Mouse (Mus musculus): ENCODE results near the gene Ankrd33b.
A peak's percentile ranks its signal among the peaks of the same experiment; 100 is the strongest.

Ankrd33b gene

GRCm38 (mm10) chr15:31338656-31339291, 28.8 kb downstream of the Ankrd33b start:
- DNase-seq (ENCODE audit: low read depth, low spot score), result no peak

GRCm38 (mm10) chr15:31337983-31338382, 29.5 kb downstream of the Ankrd33b start:
- DNase-seq (ENCODE audit: low read depth, low spot score), result no peak

DNA sequence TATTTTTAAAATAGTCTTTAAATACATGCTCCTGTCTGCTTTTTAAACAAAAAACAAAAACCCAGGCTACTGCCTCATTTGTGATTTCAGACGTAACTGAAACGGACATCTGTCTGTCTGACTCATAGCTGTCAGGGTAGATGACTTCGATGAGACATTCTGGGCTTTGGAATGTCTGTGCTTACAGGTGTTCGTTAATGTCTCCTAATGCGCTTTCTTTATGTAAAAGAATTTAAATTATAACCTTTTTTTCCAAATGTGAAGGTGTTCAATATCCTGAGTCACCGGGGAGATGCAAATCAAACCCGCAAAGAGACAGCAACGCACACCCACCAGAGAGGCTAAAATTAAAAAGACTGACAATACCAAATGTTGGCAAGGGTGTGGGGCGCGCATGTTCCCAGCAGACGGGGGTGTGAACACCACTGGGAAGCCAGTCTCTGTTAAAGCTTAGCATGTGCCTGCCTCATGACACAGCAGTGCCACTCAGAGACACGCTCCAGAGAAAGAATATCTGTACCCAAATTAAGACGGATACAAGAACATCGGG, 30.3 kb downstream of the Ankrd33b start:
- DNase-seq (ENCODE audit: low read depth, low spot score), result no peak

GRCm38 (mm10) chr15:31336685-31337084, 30.8 kb downstream of the Ankrd33b start:
- no peak for DNase-seq (ENCODE audit: low read depth, low spot score)

DNA sequence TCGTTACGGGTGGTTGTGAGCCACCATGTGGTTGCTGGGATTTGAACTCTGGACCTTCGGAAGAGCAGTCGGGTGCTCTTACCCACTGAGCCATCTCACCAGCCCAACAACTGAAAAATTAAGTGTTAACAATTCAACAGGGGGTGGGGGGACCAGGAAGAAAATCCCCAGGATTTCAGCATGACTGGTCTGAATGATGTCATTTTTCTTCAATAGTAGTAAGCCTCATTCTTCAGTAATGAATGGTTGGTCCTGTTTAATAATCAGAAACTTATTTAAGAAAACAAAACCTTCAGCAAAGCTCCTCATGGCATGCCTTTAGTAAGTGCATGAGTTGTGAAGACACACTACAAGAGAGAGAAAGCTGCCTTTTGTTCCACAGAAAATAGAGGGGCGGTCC, 32.7 kb downstream of the Ankrd33b start:
- no peak for DNase-seq (ENCODE audit: low read depth, low spot score)

- DNase-seq (ENCODE audit: low read depth, low spot score), result no peak
These were observed 34.9 kb downstream of the Ankrd33b start for GRCm38 (mm10) chr15:31332541-31333163.

DNA sequence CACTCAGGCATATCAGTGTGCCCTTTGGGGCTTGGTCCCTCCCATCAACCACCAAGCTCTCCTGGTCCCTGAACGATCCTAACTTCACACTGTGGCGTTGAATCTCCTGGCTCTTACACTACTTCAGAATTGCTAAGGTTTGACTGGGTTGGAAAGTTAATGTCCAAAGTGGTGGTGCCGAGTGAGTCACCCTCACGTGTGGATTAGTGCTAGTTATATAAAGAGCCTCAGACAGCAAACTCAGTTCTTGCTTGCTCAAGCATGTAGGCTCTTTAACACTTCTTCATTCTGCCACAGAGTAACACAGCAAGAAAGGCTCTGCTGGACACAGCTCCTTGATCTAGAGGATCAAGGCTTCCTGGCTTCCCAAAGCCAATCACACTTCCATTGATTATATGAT, 35.8 kb downstream of the Ankrd33b start:
- no peak for DNase-seq (ENCODE audit: low read depth, low spot score)

- no peak for DNase-seq (ENCODE audit: low read depth, low spot score)
These were observed 39.4 kb downstream of the Ankrd33b start for GRCm38 (mm10) chr15:31328082-31328614.

GRCm38 (mm10) chr15:31325660-31326354, 41.7 kb downstream of the Ankrd33b start:
- no peak for DNase-seq (ENCODE audit: low read depth, low spot score)

DNA sequence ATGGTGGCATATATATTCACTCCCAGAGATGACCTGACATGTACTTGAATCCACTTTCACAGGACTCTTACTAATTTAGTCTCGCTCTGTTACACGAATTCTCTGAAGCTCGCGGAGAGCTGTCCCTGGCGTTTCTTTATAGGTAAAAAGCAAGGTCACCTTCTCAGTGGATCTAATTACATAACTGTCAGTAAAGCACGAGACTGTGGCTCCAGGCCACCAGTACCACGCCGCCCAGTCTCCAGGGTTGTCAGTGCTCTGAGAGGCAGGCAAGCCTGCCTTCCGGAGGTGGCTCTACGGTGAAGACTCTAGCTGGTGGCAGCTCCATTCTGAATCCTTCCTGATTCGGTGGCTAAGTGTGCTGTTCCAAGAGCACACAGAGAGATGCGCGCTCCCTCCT, 43.0 kb downstream of the Ankrd33b start:
- DNase-seq (ENCODE audit: low read depth, low spot score), result no peak

- DNase-seq (ENCODE audit: low read depth, low spot score), result no peak
These were observed 43.8 kb downstream of the Ankrd33b start for GRCm38 (mm10) chr15:31323684-31324083.

- DNase-seq (ENCODE audit: low read depth, low spot score), result no peak
These were observed 46.7 kb downstream of the Ankrd33b start for GRCm38 (mm10) chr15:31320598-31321377.

DNA sequence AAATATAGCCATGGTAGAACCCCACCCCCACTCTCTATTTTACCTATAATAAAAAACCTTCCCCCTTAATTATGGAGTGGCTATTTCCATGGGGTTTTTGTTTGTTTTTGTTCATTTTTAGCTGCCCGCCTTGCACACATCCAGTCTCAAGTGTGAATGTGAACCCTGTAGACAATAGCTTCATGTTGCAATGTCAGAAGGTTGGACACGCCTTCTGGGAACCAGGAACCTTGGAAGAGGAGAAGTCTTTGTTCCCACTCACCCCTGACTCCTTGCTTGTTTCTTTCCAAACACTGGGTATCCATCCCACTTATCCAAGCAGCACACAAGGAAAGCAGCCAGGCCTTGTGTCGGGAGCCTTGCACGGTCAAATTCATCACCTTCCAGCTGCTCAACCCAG, 48.5 kb downstream of the Ankrd33b start:
- no peak for DNase-seq (ENCODE audit: low read depth, low spot score)

DNA sequence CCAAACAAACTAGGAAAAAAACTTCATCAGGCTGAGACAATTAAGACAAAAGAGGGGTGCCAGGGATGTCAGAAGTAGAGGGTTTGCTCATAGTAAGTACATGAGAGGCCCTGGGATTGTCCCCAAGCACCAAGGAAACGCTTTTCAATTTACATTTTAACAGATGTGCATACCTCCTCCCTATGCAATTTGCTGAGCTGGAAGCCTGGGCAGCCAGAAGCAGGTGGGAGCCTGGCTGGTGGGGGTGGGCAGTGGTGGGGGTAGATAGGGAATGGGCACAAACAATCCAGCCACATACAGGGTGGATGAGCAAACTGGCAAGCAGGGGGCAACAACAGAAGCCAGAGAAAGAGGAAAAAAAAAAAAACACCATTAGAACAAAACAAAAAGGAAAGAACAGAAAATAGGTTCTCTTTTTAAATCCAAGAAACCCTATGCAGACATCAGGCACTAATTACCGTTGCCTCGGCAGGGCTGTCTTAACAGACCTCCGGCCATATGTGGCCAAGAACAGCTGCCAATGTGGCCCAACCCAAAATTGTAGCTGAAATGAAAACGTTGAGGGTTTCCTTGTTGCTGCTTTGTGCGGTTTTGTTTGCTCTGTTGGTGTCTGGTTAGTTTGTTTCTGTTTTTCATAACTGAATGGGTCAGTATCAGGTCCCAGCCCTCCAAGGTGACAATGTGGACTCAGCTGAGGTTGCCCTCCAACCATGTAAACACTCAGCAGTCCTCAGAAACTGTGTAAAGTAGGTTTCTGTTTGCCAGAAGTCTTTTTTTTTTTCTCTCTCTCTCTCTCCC, 49.2 kb downstream of the Ankrd33b start:
- DNase-seq (ENCODE audit: low read depth, low spot score), result peak; percentile 46

- no peak for DNase-seq (ENCODE audit: low read depth, low spot score)
These were observed 50.3 kb downstream of the Ankrd33b start for GRCm38 (mm10) chr15:31317056-31317805.

GRCm38 (mm10) chr15:31315630-31316231, 51.8 kb downstream of the Ankrd33b start:
- peak; percentile 88 for DNase-seq (ENCODE audit: low read depth, low spot score)

DNA sequence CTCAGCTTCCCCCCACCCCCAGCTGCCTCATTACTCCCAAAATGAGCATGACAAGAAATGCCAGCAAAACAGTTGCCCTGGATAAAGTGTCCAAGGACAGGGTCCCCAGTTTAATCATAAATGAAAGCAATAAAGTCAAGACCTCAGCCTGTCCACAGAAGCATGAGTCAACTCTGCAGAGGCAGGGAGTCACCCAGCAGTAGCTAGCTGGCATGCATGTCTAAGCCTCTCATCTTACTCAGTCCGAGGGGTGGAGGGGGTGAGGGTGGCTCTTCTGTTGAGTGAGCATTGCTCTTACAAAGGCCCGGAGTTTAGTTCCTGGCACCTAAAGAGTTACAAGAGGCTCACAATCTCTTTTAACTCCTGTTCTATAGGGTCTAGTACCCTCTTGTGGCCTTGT, 55.5 kb downstream of the Ankrd33b start:
- no peak for DNase-seq (ENCODE audit: low read depth, low spot score)

GRCm38 (mm10) chr15:31309526-31309925, 58.0 kb downstream of the Ankrd33b start:
- no peak for DNase-seq (ENCODE audit: low read depth, low spot score)

DNA sequence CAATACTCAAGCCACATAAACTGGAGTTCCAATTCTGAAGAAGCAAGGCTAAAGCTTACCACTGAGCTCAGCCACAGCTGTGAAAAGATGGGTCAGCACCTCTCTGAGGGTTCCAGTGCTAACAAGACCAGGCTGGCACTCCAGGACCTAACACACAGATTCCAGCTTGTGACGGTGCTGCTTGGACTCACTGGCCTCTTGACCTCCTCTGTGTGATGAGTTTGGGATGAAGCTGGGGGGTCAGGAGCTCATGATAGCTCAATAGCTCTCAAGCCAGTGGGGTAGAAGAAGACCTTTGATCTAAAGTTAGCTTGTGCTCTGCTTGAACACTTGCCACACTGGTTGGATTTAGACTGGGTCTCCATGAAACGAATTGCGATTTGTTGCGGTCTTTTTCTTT, 60.8 kb downstream of the Ankrd33b start:
- DNase-seq (ENCODE audit: low read depth, low spot score), result no peak

- DNase-seq (ENCODE audit: low read depth, low spot score), result no peak
These were observed 62.3 kb downstream of the Ankrd33b start for GRCm38 (mm10) chr15:31305181-31305580.
